Mouse (Mus musculus): ENCODE measurements at regions not wholly inside any gene's neighbourhood (a gene's known extent, or its start where the extent isn't known, plus 50 kb on each side); places are given as distances from the start of the nearest gene placed in this dataset.

GRCm38 (mm10) chr17:79414006-79414405, 59.1 kb upstream of the Cdc42ep3 start:
- no peak for DNase-seq

- no peak for DNase-seq
Observed at GRCm38 (mm10) chr17:79417953-79418352, 63.1 kb upstream of the Cdc42ep3 start.

GRCm38 (mm10) chr17:79421618-79422017, 66.7 kb upstream of the Cdc42ep3 start:
- DNase-seq: no peak

- no peak for DNase-seq
Observed at GRCm38 (mm10) chr17:79439182-79439581, 84.3 kb upstream of the Cdc42ep3 start.

- DNase-seq: no peak
Observed at GRCm38 (mm10) chr17:79442507-79443115, 87.7 kb upstream of the Cdc42ep3 start.

- DNase-seq: no peak
Observed at GRCm38 (mm10) chr17:79447170-79447569, 92.3 kb upstream of the Cdc42ep3 start.

- no peak for DNase-seq
Observed at GRCm38 (mm10) chr17:79451141-79451860, 96.4 kb upstream of the Cdc42ep3 start.

GRCm38 (mm10) chr17:79453825-79454224, 98.9 kb upstream of the Cdc42ep3 start:
- no peak for DNase-seq

- no peak for DNase-seq
Observed at GRCm38 (mm10) chr17:79454526-79454925, 99.6 kb upstream of the Cdc42ep3 start.

- DNase-seq: no peak
Observed at GRCm38 (mm10) chr17:79455229-79455628, 100.3 kb upstream of the Cdc42ep3 start.

GRCm38 (mm10) chr17:79457636-79458035, 102.7 kb upstream of the Cdc42ep3 start:
- DNase-seq: no peak

- DNase-seq: no peak
Observed at GRCm38 (mm10) chr17:79461681-79462091, 106.8 kb upstream of the Cdc42ep3 start.

- DNase-seq: no peak
Observed at GRCm38 (mm10) chr17:79463074-79463694, 108.3 kb upstream of the Cdc42ep3 start.

GRCm38 (mm10) chr17:79465666-79466065, 110.8 kb upstream of the Cdc42ep3 start:
- no peak for DNase-seq

GRCm38 (mm10) chr17:79471639-79472038, 116.7 kb upstream of the Cdc42ep3 start:
- DNase-seq: no peak

- no peak for DNase-seq
Observed at GRCm38 (mm10) chr17:79472106-79472995, 117.5 kb upstream of the Cdc42ep3 start.

GRCm38 (mm10) chr17:79476671-79477070, 121.8 kb upstream of the Cdc42ep3 start:
- DNase-seq: no peak

- DNase-seq: no peak
Observed at GRCm38 (mm10) chr17:79481112-79481738, 126.3 kb upstream of the Cdc42ep3 start.

- DNase-seq: no peak
Observed at GRCm38 (mm10) chr17:79481936-79482335, 127.0 kb upstream of the Cdc42ep3 start.

- no peak for DNase-seq
Observed at GRCm38 (mm10) chr17:79485239-79485638, 126.4 kb upstream of the Rmdn2 start.

- no peak for DNase-seq
Observed at GRCm38 (mm10) chr17:79489306-79489705, 122.4 kb upstream of the Rmdn2 start.

GRCm38 (mm10) chr17:79497629-79498028, 114.0 kb upstream of the Rmdn2 start:
- DNase-seq: no peak

- DNase-seq: no peak
Observed at GRCm38 (mm10) chr17:79498321-79498720, 113.3 kb upstream of the Rmdn2 start.
